Mouse (Mus musculus): Measurements from ENCODE around the gene Hapln1. TPM values are rescaled to one million over a fixed set of nuclear protein-coding genes. Genes with fewer than 3 reads are reported as not detected.

Gene Hapln1
- polyA plus RNA-seq (2012; rRNA removed), result 0.33 and 0.57 TPM in 2 replicates

- peak; percentile 85 for DNase-seq (ENCODE audit: low read depth)
- TF ChIP-seq POLR2A (IDR thresholded peaks at IDR 0.05; ENCODE audit: borderline replicate concordance, extremely low read depth, insufficient read depth, insufficient read length, poor library complexity, severe bottlenecking) (no peak), CTCF (IDR thresholded peaks at IDR 0.05; ENCODE audit: borderline replicate concordance, extremely low read depth, insufficient read depth, insufficient read length) (peak; percentile 46)
Observed at GRCm38 (mm10) chr13:89539205-89539886, at the start of gene Hapln1. Gene Hapln1 (plus strand): TSS chr13:89539796.

DNA sequence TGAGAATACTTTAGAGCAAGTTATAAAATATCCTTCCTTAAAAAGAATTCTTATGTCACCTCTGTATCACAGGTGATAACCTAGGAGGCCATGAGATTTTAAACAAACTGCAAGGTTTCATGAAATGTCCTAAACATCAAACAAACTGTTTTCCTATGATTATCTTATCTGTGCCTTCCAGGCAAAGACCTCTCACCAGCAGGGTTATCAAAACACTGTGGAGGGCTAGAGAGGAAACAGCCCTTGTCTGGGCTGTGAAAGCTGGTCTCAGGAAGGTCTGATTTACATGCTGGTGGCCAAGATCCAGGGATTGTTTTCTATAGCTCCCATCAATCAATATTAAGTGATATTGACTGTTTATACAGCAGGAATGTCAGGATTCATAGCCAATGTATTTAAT is 46.4 kb upstream of the Hapln1 start:
- no peak for DNase-seq (ENCODE audit: low read depth)
- TF ChIP-seq POLR2A (IDR thresholded peaks at IDR 0.05; ENCODE audit: borderline replicate concordance, extremely low read depth, insufficient read depth, insufficient read length, poor library complexity, severe bottlenecking), result no peak
- TF ChIP-seq CTCF (IDR thresholded peaks at IDR 0.05; ENCODE audit: borderline replicate concordance, extremely low read depth, insufficient read depth, insufficient read length), result no peak

DNA sequence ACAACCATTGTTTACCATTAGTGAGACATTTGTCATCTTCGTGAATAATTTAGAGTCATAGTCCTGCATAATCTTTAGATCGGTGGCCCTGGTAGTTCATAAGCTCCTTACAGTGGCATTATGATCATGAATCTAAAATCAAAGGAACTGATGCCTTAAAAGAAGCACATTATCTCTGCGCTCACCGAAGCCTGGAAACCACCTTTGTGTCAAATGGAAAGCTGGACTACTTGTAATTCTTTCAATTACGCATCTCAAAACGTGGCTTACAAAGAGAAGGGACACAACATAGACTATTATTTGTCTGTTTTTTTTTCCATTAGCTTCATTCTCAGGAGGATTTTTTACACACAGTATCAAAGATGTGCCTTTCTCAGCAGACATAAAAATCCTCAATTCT is 45.9 kb upstream of the Hapln1 start:
- TF ChIP-seq CTCF (IDR thresholded peaks at IDR 0.05; ENCODE audit: borderline replicate concordance, extremely low read depth, insufficient read depth, insufficient read length), result no peak
- no peak for TF ChIP-seq POLR2A (IDR thresholded peaks at IDR 0.05; ENCODE audit: borderline replicate concordance, extremely low read depth, insufficient read depth, insufficient read length, poor library complexity, severe bottlenecking)
- DNase-seq (ENCODE audit: low read depth), result no peak

DNA sequence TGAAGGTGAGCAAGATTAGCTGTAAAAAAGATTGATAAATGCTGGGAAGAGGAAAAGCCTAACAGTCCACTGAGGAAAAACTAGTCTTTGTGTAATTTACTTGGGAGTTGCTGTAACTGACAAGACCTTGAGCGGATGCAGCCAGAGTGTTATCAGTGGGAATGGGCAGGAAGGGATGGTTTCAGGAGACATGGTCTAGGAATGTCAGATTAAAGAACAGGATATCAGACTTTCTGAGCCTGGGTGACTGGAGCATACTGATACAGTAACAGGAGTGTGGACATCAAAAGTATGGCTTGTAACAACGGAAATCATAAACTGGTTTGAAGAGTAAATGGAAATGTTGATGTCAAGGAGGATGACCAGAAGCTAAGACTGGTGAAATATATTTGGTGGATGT is 43.0 kb upstream of the Hapln1 start:
- TF ChIP-seq CTCF (IDR thresholded peaks at IDR 0.05; ENCODE audit: borderline replicate concordance, extremely low read depth, insufficient read depth, insufficient read length), result no peak
- no peak for TF ChIP-seq POLR2A (IDR thresholded peaks at IDR 0.05; ENCODE audit: borderline replicate concordance, extremely low read depth, insufficient read depth, insufficient read length, poor library complexity, severe bottlenecking)
- no peak for DNase-seq (ENCODE audit: low read depth)

GRCm38 (mm10) chr13:89499419-89499818 is 40.2 kb upstream of the Hapln1 start:
- TF ChIP-seq POLR2A (IDR thresholded peaks at IDR 0.05; ENCODE audit: borderline replicate concordance, extremely low read depth, insufficient read depth, insufficient read length, poor library complexity, severe bottlenecking) (no peak), CTCF (IDR thresholded peaks at IDR 0.05; ENCODE audit: borderline replicate concordance, extremely low read depth, insufficient read depth, insufficient read length) (no peak)
- peak; percentile 64 for DNase-seq (ENCODE audit: low read depth)

- DNase-seq (ENCODE audit: low read depth), result no peak
- TF ChIP-seq CTCF (IDR thresholded peaks at IDR 0.05; ENCODE audit: borderline replicate concordance, extremely low read depth, insufficient read depth, insufficient read length) (no peak), POLR2A (IDR thresholded peaks at IDR 0.05; ENCODE audit: borderline replicate concordance, extremely low read depth, insufficient read depth, insufficient read length, poor library complexity, severe bottlenecking) (no peak)
Observed at GRCm38 (mm10) chr13:89521507-89521908, 18.1 kb upstream of the Hapln1 start.

DNA sequence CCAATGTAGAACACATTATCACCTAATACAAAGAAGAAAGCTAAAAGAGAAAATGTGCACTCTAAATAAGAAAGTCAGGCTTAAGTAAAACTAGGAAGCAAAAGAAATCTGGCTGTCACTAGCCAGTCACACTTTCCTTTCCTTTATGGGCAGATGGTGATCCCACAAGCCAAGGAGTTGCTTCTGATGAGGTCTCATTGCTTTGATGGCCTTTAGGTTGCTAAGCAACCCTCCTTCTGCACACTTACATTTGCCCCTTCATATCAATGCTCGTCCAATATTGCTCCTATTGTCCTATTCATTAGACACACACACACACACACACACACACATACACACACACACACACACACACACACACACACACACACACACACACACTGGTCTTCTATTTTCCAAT is 10.9 kb upstream of the Hapln1 start:
- peak; percentile 31 for DNase-seq (ENCODE audit: low read depth)
- TF ChIP-seq POLR2A (IDR thresholded peaks at IDR 0.05; ENCODE audit: borderline replicate concordance, extremely low read depth, insufficient read depth, insufficient read length, poor library complexity, severe bottlenecking) (no peak), CTCF (IDR thresholded peaks at IDR 0.05; ENCODE audit: borderline replicate concordance, extremely low read depth, insufficient read depth, insufficient read length) (no peak)

DNA sequence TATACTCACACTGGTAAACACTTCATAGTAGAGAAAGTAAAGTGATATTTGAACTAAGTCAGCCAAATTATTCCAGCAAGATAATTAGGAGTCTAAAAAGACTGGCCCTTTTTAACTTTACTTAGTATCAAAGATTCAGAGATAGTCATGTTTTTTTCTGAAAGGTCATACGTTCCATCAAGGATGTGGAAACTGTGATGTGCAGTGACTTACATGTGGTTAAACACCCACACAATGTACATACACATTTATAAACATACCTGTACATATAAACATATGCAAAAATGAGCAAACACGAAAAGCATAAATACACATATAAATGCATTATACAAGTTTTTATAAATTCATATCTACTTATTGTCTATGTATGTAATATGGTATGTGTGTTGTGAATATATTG is 9.2 kb upstream of the Hapln1 start:
- DNase-seq (ENCODE audit: low read depth), result no peak
- TF ChIP-seq POLR2A (IDR thresholded peaks at IDR 0.05; ENCODE audit: borderline replicate concordance, extremely low read depth, insufficient read depth, insufficient read length, poor library complexity, severe bottlenecking) (no peak), CTCF (IDR thresholded peaks at IDR 0.05; ENCODE audit: borderline replicate concordance, extremely low read depth, insufficient read depth, insufficient read length) (no peak)

- DNase-seq (ENCODE audit: low read depth), result no peak
- TF ChIP-seq CTCF (IDR thresholded peaks at IDR 0.05; ENCODE audit: borderline replicate concordance, extremely low read depth, insufficient read depth, insufficient read length) (no peak), POLR2A (IDR thresholded peaks at IDR 0.05; ENCODE audit: borderline replicate concordance, extremely low read depth, insufficient read depth, insufficient read length, poor library complexity, severe bottlenecking) (no peak)
Observed at GRCm38 (mm10) chr13:89539887-89540264, 280 bp downstream of the Hapln1 start.

DNA sequence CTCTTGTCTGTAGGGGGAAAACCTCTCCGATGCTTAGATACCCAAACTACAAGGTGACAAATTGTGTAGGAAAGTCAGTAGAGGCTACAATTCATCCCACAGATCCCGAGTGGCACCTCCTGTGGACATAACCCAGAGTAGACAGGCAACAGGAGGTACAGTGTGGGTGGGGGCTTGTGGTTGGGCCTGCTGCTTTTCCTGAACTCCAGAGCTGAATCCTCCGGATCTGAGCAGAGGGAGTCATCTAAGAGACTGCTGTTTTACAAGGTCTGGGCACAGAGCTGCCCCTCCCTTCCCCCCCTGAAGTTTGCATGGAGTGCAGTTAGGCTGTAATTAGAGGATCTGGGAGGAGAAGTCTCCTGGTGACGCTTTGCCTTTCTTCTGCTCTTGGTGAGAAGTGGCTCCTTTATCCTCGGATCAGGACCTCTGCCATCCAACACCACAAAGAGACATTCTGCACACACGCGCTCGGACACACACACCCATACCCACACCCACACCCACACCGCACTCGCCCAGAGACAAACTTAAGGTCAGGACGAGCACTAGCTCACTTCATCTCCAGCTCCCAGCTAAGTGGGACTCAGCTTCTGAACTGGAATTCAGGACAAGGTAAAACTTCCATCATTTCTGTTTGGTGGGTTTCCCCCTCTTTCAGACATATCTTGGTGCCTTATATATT is 846 bp downstream of the Hapln1 start:
- DNase-seq (ENCODE audit: low read depth), result peak; percentile 26
- no peak for TF ChIP-seq POLR2A (IDR thresholded peaks at IDR 0.05; ENCODE audit: borderline replicate concordance, extremely low read depth, insufficient read depth, insufficient read length, poor library complexity, severe bottlenecking)
- TF ChIP-seq CTCF (IDR thresholded peaks at IDR 0.05; ENCODE audit: borderline replicate concordance, extremely low read depth, insufficient read depth, insufficient read length), result no peak

DNA sequence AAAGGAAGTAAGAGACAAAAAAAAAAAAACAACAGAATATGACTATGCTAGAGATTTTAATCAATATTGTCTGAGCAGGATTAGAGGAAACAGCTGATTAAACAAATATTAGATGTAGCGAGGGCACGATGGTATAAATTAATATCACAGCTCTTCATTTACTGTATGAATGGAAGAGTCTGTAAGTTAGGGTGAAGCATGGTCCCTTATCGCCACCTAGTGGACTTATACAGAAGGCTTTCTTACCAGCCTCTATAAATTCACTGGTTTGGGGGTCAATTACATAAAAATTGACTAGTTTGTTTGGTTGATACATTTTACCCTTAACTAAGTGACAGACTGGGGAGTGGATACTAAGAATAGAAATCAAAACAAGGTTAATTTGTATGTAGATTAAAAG is 3.4 kb downstream of the Hapln1 start:
- no peak for TF ChIP-seq POLR2A (IDR thresholded peaks at IDR 0.05; ENCODE audit: borderline replicate concordance, extremely low read depth, insufficient read depth, insufficient read length, poor library complexity, severe bottlenecking)
- peak; percentile 50 for TF ChIP-seq CTCF (IDR thresholded peaks at IDR 0.05; ENCODE audit: borderline replicate concordance, extremely low read depth, insufficient read depth, insufficient read length)
- DNase-seq (ENCODE audit: low read depth), result peak; percentile 95

Data from brain, embryonic 14.5 days (tissue).